Mouse (Mus musculus) midbrain, embryonic 14.5 days (tissue): ENCODE data around the gene Slc13a5. TPM values are rescaled to one million over a fixed set of nuclear protein-coding genes. Genes with fewer than 3 reads are reported as not detected.
A peak's percentile ranks its signal among the peaks of the same experiment; 100 is the strongest.

Source experiments
- ATAC-seq: fragments of 200-750 bp; cut with Nextera tagmentation; 2 replicates; pipeline ENCODE4 v1.8.0; 2017; ENCODE audit warnings: moderate number of reproducible peaks, moderate library complexity; ENCODE audit not compliant: low FRiP score, low TSS enrichment
- DNase-seq: peaks from one replicate; pipeline ENCODE4 v3.0.0-alpha.2; 2015
- H3K27ac ChIP-seq: fragments of 300-500 bp; sonication (generic); replicated peaks from 2 replicates; pipeline ENCODE4 v1.5.1; 2014; ENCODE audit warnings: mild to moderate bottlenecking, low read depth, low read length, moderate library complexity
- H3K27me3 ChIP-seq: fragments of 300-500 bp; sonication (generic); 2 replicates; pipeline ENCODE4 v1.6.1; 2014; ENCODE audit warnings: low read length, control low read depth, mixed read lengths; ENCODE audit not compliant: control insufficient read depth, insufficient read depth
- H3K36me3 ChIP-seq: fragments of 300-500 bp; sonication (generic); 2 replicates; pipeline ENCODE4 v1.6.1; 2014; ENCODE audit warnings: low read length, control low read depth; ENCODE audit not compliant: control insufficient read depth, insufficient read depth
- H3K4me1 ChIP-seq: fragments of 300-500 bp; sonication (generic); 2 replicates; pipeline ENCODE4 v1.6.1; 2014; ENCODE audit warnings: mild to moderate bottlenecking, antibody characterized with exemption, low read length, control low read depth; ENCODE audit not compliant: control insufficient read depth, insufficient read depth
- H3K4me2 ChIP-seq: fragments of 300-500 bp; sonication (generic); 2 replicates; pipeline ENCODE4 v1.6.1; 2014; ENCODE audit warnings: mild to moderate bottlenecking, low read length, moderate library complexity
- H3K4me3 ChIP-seq: fragments of 300-500 bp; sonication (generic); replicated peaks from 2 replicates; pipeline ENCODE4 v1.5.1; 2014; ENCODE audit warnings: low read depth, low read length
- H3K9ac ChIP-seq: fragments of 300-500 bp; sonication (generic); replicated peaks from 2 replicates; pipeline ENCODE4 v1.6.1; 2014; ENCODE audit warnings: mild to moderate bottlenecking, low read length, moderate library complexity
- H3K9me3 ChIP-seq: fragments of 300-500 bp; sonication (generic); 2 replicates; pipeline ENCODE4 v1.6.1; 2016; ENCODE audit warnings: low read length, control low read depth, mixed read lengths; ENCODE audit not compliant: control insufficient read depth
- WGBS: fragments of 180-500 bp; shearing (Covaris S2); extraction: QIAGEN DNeasy Blood & Tissue Kit; methylation state at CpG from one replicate; pipeline ENCODE4 v1.1.7; 2014; 5-methylcytosine and 5-hydroxymethylcytosine counted together
- polyA plus RNA-seq: library from polyadenylated mRNA; unstranded; fragments of >200 nt; fragmentation: Nextera tagmentation; extraction: Ambion mirVana; gene quantifications from 2 replicates; pipeline ENCODE4 v1.2.1, GENCODE M21; 2014

The Slc13a5 gene
- polyA plus RNA-seq, 1 experiment from 2014 or later: 1.0 TPM

- H3K9me3 ChIP-seq: no peaks in the 10 kb centered on the region
- ATAC-seq (no peak), DNase-seq (no peak)
- no peak overlapping the region for H3K4me2 ChIP-seq
- H3K4me1 ChIP-seq: no peaks in the 10 kb centered on the region
- H3K27ac ChIP-seq: no peak overlapping the region
- WGBS: 77% methylated on average over 4 of the region's 4 CpGs
- no peaks in the 10 kb centered on the region for H3K36me3 ChIP-seq
- no peak overlapping the region for H3K4me3 ChIP-seq
- H3K27me3 ChIP-seq: no peaks in the 10 kb centered on the region
- H3K9ac ChIP-seq: no peak overlapping the region
Measured at GRCm38 (mm10) chr11:72240062-72240860, 26.8 kb downstream of the Slc13a5 start.

- no peak for DNase-seq
- Histone ChIP-seq H3K4me2 (no peak overlapping the region), H3K36me3 (no peaks in the 10 kb centered on the region), H3K27me3 (no peaks in the 10 kb centered on the region), H3K27ac (no peak overlapping the region), H3K4me3 (no peak overlapping the region), H3K4me1 (no peaks in the 10 kb centered on the region), H3K9me3 (no peaks in the 10 kb centered on the region), H3K9ac (no peak overlapping the region)
- 82% methylated on average over 5 of the region's 5 CpGs for WGBS
- ATAC-seq: no peak
Measured at GRCm38 (mm10) chr11:72234013-72234412, 33.0 kb downstream of the Slc13a5 start.

GRCm38 (mm10) chr11:72232991-72233390 lies 34.0 kb downstream of the Slc13a5 start:
- Histone ChIP-seq H3K27ac (no peak overlapping the region), H3K9ac (no peak overlapping the region), H3K4me3 (no peak overlapping the region), H3K27me3 (no peaks in the 10 kb centered on the region), H3K4me2 (no peak overlapping the region), H3K4me1 (no peaks in the 10 kb centered on the region), H3K36me3 (no peaks in the 10 kb centered on the region), H3K9me3 (no peaks in the 10 kb centered on the region)
- ATAC-seq (no peak), DNase-seq (no peak)
- WGBS: 86% methylated on average over 1 of the region's 1 CpGs

DNA sequence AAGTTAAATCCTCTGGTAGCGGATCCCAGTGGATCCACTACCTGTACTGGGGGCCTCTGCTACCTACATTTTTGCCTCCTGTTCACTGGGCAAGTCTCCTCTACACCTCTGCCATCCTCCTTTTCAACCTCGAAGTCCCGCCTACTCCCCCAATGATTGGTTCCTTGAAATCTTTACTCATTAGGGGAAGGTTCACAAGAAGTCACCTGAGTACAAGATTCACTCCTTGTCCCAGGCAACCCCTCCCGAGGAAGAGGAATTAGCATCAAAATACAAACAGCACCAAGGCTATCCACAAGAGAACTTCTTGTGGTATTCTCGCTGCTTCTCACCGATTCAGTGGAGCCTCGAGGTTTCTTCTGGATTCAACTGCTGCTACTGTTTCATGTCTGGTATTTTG lies 35.0 kb downstream of the Slc13a5 start:
- Histone ChIP-seq H3K36me3 (no peaks in the 10 kb centered on the region), H3K27ac (no peak overlapping the region), H3K4me3 (no peak overlapping the region), H3K9me3 (no peaks in the 10 kb centered on the region), H3K4me2 (no peak overlapping the region), H3K27me3 (no peaks in the 10 kb centered on the region), H3K9ac (no peak overlapping the region), H3K4me1 (no peaks in the 10 kb centered on the region)
- ATAC-seq (no peak), DNase-seq (no peak)
- 89% methylated on average over 7 of the region's 7 CpGs for whole genome bisulfite sequencing

DNA sequence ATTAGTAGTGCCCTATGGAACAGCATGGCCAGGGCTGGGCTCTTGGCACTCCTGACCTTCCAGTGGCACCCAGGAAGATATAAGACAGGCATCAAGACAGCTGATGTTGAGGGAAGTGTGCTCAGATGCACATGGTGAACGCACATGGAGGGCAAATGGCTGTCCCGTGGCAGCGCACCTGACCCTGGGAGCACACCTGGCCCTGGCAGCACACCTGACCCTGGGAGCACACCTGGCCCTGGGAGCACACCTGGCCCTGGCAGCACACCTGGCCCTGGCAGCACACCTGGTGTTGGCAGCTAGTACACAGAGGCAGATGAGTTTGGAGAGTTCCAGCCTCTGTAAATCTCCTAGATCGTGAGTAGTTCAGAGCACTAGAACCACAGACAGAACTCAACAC lies 38.5 kb downstream of the Slc13a5 start:
- ATAC-seq: no peak
- 91% methylated on average over 4 of the region's 4 CpGs for WGBS

GRCm38 (mm10) chr11:72226901-72227300 lies 40.1 kb downstream of the Slc13a5 start:
- Histone ChIP-seq H3K36me3 (no peaks in the 10 kb centered on the region), H3K4me3 (no peak overlapping the region), H3K4me2 (no peak overlapping the region), H3K27me3 (no peaks in the 10 kb centered on the region), H3K4me1 (no peaks in the 10 kb centered on the region), H3K27ac (no peak overlapping the region), H3K9me3 (no peaks in the 10 kb centered on the region), H3K9ac (no peak overlapping the region)
- ATAC-seq (no peak), DNase-seq (no peak)
- WGBS: 93% methylated on average over 6 of the region's 6 CpGs

More for the DNA sequence above, 38.5 kb downstream of the Slc13a5 start:
- Histone ChIP-seq H3K4me2 (no peak overlapping the region), H3K9me3 (no peaks in the 10 kb centered on the region), H3K36me3 (no peaks in the 10 kb centered on the region), H3K27ac (no peak overlapping the region), H3K4me3 (no peak overlapping the region), H3K27me3 (no peaks in the 10 kb centered on the region), H3K9ac (no peak overlapping the region), H3K4me1 (no peaks in the 10 kb centered on the region)
- no peak for DNase-seq

GRCm38 (mm10) chr11:72226020-72226791 lies 40.8 kb downstream of the Slc13a5 start:
- Histone ChIP-seq H3K9ac (no peak overlapping the region), H3K4me3 (no peak overlapping the region), H3K27ac (no peak overlapping the region), H3K4me2 (no peak overlapping the region), H3K4me1 (no peaks in the 10 kb centered on the region), H3K36me3 (no peaks in the 10 kb centered on the region), H3K27me3 (no peaks in the 10 kb centered on the region), H3K9me3 (no peaks in the 10 kb centered on the region)
- DNase-seq (peak; percentile 49), ATAC-seq (no peak)
- 36% methylated on average over 10 of the region's 10 CpGs for WGBS

GRCm38 (mm10) chr11:72224865-72225264 lies 42.2 kb downstream of the Slc13a5 start:
- WGBS: 10% methylated on average over 5 of the region's 5 CpGs
- Histone ChIP-seq H3K4me2 (no peak overlapping the region), H3K9ac (no peak overlapping the region), H3K27ac (no peak overlapping the region), H3K9me3 (no peaks in the 10 kb centered on the region), H3K36me3 (no peaks in the 10 kb centered on the region), H3K4me1 (no peaks in the 10 kb centered on the region), H3K4me3 (no peak overlapping the region), H3K27me3 (no peaks in the 10 kb centered on the region)
- DNase-seq (peak; percentile 87), ATAC-seq (no peak)
